Mouse (Mus musculus): ENCODE measurements around the gene Pkp3.

GRCm38 (mm10) chr7:141055785-141056184 lies 22.2 kb upstream of the Pkp3 start:
- TF ChIP-seq MAX (IDR thresholded peaks at IDR 0.05) (no peak), CTCF (IDR thresholded peaks at IDR 0.05; ENCODE audit: control insufficient read depth, insufficient read depth, insufficient read length) (no peak), CEBPB (IDR thresholded peaks at IDR 0.05; ENCODE audit: low read depth) (no peak), FOSL1 (IDR thresholded peaks at IDR 0.05; ENCODE audit: insufficient read depth, low read length, poor library complexity, severe bottlenecking) (no peak), USF1 (IDR thresholded peaks at IDR 0.05; ENCODE audit: low read depth) (no peak), MYOD1 (IDR thresholded peaks at IDR 0.05; ENCODE audit: control insufficient read depth, insufficient read length, low read depth) (no peak), MYOG (IDR thresholded peaks at IDR 0.05; ENCODE audit: control insufficient read depth, extremely low read depth, insufficient read length) (no peak)
